Mouse (Mus musculus) limb, embryonic 10.5 days (tissue): Measurements from ENCODE around the gene Gm853. TPM values are rescaled to one million over a fixed set of nuclear protein-coding genes. Genes with fewer than 3 reads are reported as not detected.
"Not testable (repeated sequence)": the region's sequence is repeated elsewhere in the genome, so short reads cannot be mapped to it uniquely, and the experiment has no call there.

Source experiments
- DNase-seq: peaks from one replicate; pipeline ENCODE4 v3.0.0-alpha.2; 2017; ENCODE audit warnings: low spot score
- H3K27ac ChIP-seq: fragments of 300-500 bp; sonication (generic); 2 replicates; pipeline ENCODE4 v1.5.1; 2016; ENCODE audit warnings: mild to moderate bottlenecking
- H3K27me3 ChIP-seq: fragments of 300-500 bp; sonication (generic); 2 replicates; pipeline ENCODE4 v1.6.1; 2016; ENCODE audit warnings: low read depth, mild to moderate bottlenecking; ENCODE audit not compliant: poor library complexity, severe bottlenecking
- H3K36me3 ChIP-seq: fragments of 300-500 bp; sonication (generic); 2 replicates; pipeline ENCODE4 v1.6.1; 2016; ENCODE audit warnings: mild to moderate bottlenecking, moderate library complexity
- H3K4me1 ChIP-seq: fragments of 300-500 bp; sonication (generic); 2 replicates; pipeline ENCODE4 v1.6.1; 2016
- H3K4me3 ChIP-seq: fragments of 300-500 bp; sonication (generic); 2 replicates; pipeline ENCODE4 v1.5.1; 2016; ENCODE audit warnings: mild to moderate bottlenecking, moderate library complexity
- H3K9me3 ChIP-seq: fragments of 300-500 bp; sonication (generic); replicated peaks from 2 replicates; pipeline ENCODE4 v1.6.1; 2016; ENCODE audit warnings: mild to moderate bottlenecking
- WGBS: fragments of 180-500 bp; shearing (Covaris S2); methylation state at CpG from one replicate; pipeline ENCODE4 v1.1.7; 2016; 5-methylcytosine and 5-hydroxymethylcytosine counted together
- polyA plus RNA-seq: library from polyadenylated mRNA; unstranded; fragments of >200 nt; fragmentation: Nextera tagmentation; extraction: Ambion mirVana; gene quantifications from 2 replicates; pipeline ENCODE4 v1.2.1, GENCODE M21; 2016

Gm853 gene
- polyA plus RNA-seq, 1 experiment from 2014 or later: not detected

GRCm38 (mm10) chr4:130248636-130249035, 26.4 kb upstream of the Gm853 start:
- no peaks in the 10 kb centered on the region for H3K9me3 ChIP-seq
- no peak overlapping the region for H3K4me3 ChIP-seq
- 70% methylated on average over 3 of the region's 3 CpGs for WGBS
- H3K36me3 ChIP-seq: peaks cover 10% of the 10 kb centered on the region; the same call in 1 of the 2 replicates
- no peak overlapping the region for H3K27ac ChIP-seq
- DNase-seq: no peak
- H3K27me3 ChIP-seq: no peaks in the 10 kb centered on the region
- peaks cover 15% of the 10 kb centered on the region for H3K4me1 ChIP-seq

GRCm38 (mm10) chr4:130246132-130246531, 23.9 kb upstream of the Gm853 start:
- H3K4me3 ChIP-seq: no peak overlapping the region
- no peaks in the 10 kb centered on the region for H3K27me3 ChIP-seq
- H3K9me3 ChIP-seq: no peaks in the 10 kb centered on the region
- no peaks in the 10 kb centered on the region for H3K36me3 ChIP-seq
- H3K4me1 ChIP-seq: peaks cover 1% of the 10 kb centered on the region
- no peak overlapping the region for H3K27ac ChIP-seq
- DNase-seq: peak; percentile 86
- 4% methylated on average over 6 of the region's 6 CpGs for WGBS

GRCm38 (mm10) chr4:130244749-130245148, 22.5 kb upstream of the Gm853 start:
- Histone ChIP-seq H3K36me3 (no peaks in the 10 kb centered on the region), H3K9me3 (no peaks in the 10 kb centered on the region), H3K27me3 (no peaks in the 10 kb centered on the region), H3K4me1 (no peaks in the 10 kb centered on the region), H3K27ac (no peak overlapping the region), H3K4me3 (no peak overlapping the region)
- no peak for DNase-seq
- 77% methylated on average over 8 of the region's 8 CpGs for WGBS

- H3K4me3 ChIP-seq, H3K27ac ChIP-seq, DNase-seq, H3K4me1 ChIP-seq, H3K36me3 ChIP-seq, H3K9me3 ChIP-seq, H3K27me3 ChIP-seq: not testable (repeated sequence)
- 77% methylated on average over 1 of the region's 1 CpGs for WGBS
Measured at GRCm38 (mm10) chr4:130243621-130244020, 21.4 kb upstream of the Gm853 start.

GRCm38 (mm10) chr4:130242956-130243355, 20.8 kb upstream of the Gm853 start:
- Histone ChIP-seq H3K4me1 (no peaks in the 10 kb centered on the region), H3K27ac (no peak overlapping the region), H3K27me3 (no peaks in the 10 kb centered on the region), H3K4me3 (no peak overlapping the region), H3K36me3 (no peaks in the 10 kb centered on the region), H3K9me3 (no peaks in the 10 kb centered on the region)
- 93% methylated on average over 5 of the region's 5 CpGs for WGBS
- DNase-seq: no peak

- WGBS: 41% methylated on average over 5 of the region's 5 CpGs
- no peak for DNase-seq
- Histone ChIP-seq H3K4me1 (no peaks in the 10 kb centered on the region), H3K9me3 (no peaks in the 10 kb centered on the region), H3K36me3 (no peaks in the 10 kb centered on the region), H3K27ac (no peak overlapping the region), H3K27me3 (no peaks in the 10 kb centered on the region), H3K4me3 (no peak overlapping the region)
Measured at GRCm38 (mm10) chr4:130240695-130241094, 18.5 kb upstream of the Gm853 start.

GRCm38 (mm10) chr4:130237607-130238006, 15.4 kb upstream of the Gm853 start:
- Histone ChIP-seq H3K4me1 (no peaks in the 10 kb centered on the region), H3K27ac (no peak overlapping the region), H3K27me3 (no peaks in the 10 kb centered on the region), H3K36me3 (no peaks in the 10 kb centered on the region), H3K9me3 (0 out of 2 replicates have a peak, but pooled peaks cover 2% of the 10 kb centered on the region), H3K4me3 (no peak overlapping the region)
- WGBS: 91% methylated on average over 4 of the region's 4 CpGs
- DNase-seq: no peak

GRCm38 (mm10) chr4:130236361-130236760, 14.2 kb upstream of the Gm853 start:
- Histone ChIP-seq H3K27ac (no peak overlapping the region), H3K27me3 (no peaks in the 10 kb centered on the region), H3K4me1 (no peaks in the 10 kb centered on the region), H3K36me3 (no peaks in the 10 kb centered on the region), H3K9me3 (0 out of 2 replicates have a peak, but pooled peaks cover 2% of the 10 kb centered on the region), H3K4me3 (no peak overlapping the region)
- no peak for DNase-seq
- WGBS: 30% methylated on average over 8 of the region's 8 CpGs

- Histone ChIP-seq H3K36me3 (no peaks in the 10 kb centered on the region), H3K27me3 (0 out of 2 replicates have a peak, but pooled peaks cover under 1% of the 10 kb centered on the region), H3K4me3 (no peak overlapping the region), H3K9me3 (no peaks in the 10 kb centered on the region), H3K4me1 (no peaks in the 10 kb centered on the region), H3K27ac (no peak overlapping the region)
- no peak for DNase-seq
Measured at GRCm38 (mm10) chr4:130224071-130224470, 1.9 kb upstream of the Gm853 start.

GRCm38 (mm10) chr4:130220176-130220575, 2.0 kb downstream of the Gm853 start:
- Histone ChIP-seq H3K36me3 (no peaks in the 10 kb centered on the region), H3K27ac (no peak overlapping the region), H3K27me3 (0 out of 2 replicates have a peak, but pooled peaks cover 4% of the 10 kb centered on the region), H3K9me3 (no peaks in the 10 kb centered on the region), H3K4me1 (no peaks in the 10 kb centered on the region), H3K4me3 (no peak overlapping the region)
- 79% methylated on average over 9 of the region's 9 CpGs for WGBS
- no peak for DNase-seq

- Histone ChIP-seq H3K27me3 (0 out of 2 replicates have a peak, but pooled peaks cover 4% of the 10 kb centered on the region), H3K4me3 (no peak overlapping the region), H3K36me3 (no peaks in the 10 kb centered on the region), H3K27ac (no peak overlapping the region), H3K9me3 (no peaks in the 10 kb centered on the region), H3K4me1 (0 out of 2 replicates have a peak, but pooled peaks cover 2% of the 10 kb centered on the region)
- 90% methylated on average over 8 of the region's 8 CpGs for WGBS
- DNase-seq: no peak
Measured at GRCm38 (mm10) chr4:130215392-130215791, 6.8 kb downstream of the Gm853 start.

- 78% methylated on average over 10 of the region's 10 CpGs for WGBS
- 0 out of 2 replicates have a peak, but pooled peaks cover under 1% of the 10 kb centered on the region for H3K27me3 ChIP-seq
- H3K27ac ChIP-seq: no peak overlapping the region
- H3K36me3 ChIP-seq: no peaks in the 10 kb centered on the region
- H3K4me3 ChIP-seq: no peak overlapping the region
- DNase-seq: no peak
- no peaks in the 10 kb centered on the region for H3K9me3 ChIP-seq
- 0 out of 2 replicates have a peak, but pooled peaks cover 2% of the 10 kb centered on the region for H3K4me1 ChIP-seq
Measured at GRCm38 (mm10) chr4:130213857-130214256, 8.3 kb downstream of the Gm853 start.

- DNase-seq: no peak
- no peaks in the 10 kb centered on the region for H3K27me3 ChIP-seq
- H3K27ac ChIP-seq: no peak overlapping the region
- no peak overlapping the region for H3K4me3 ChIP-seq
- H3K9me3 ChIP-seq: no peaks in the 10 kb centered on the region
- 89% methylated on average over 4 of the region's 4 CpGs for WGBS
- 0 out of 2 replicates have a peak, but pooled peaks cover 2% of the 10 kb centered on the region for H3K4me1 ChIP-seq
- no peaks in the 10 kb centered on the region for H3K36me3 ChIP-seq
Measured at GRCm38 (mm10) chr4:130213197-130213596, 9.0 kb downstream of the Gm853 start.

- DNase-seq: no peak
- 80% methylated on average over 7 of the region's 7 CpGs for WGBS
- Histone ChIP-seq H3K4me1 (0 out of 2 replicates have a peak, but pooled peaks cover 2% of the 10 kb centered on the region), H3K9me3 (no peaks in the 10 kb centered on the region), H3K4me3 (no peak overlapping the region), H3K27ac (no peak overlapping the region), H3K27me3 (no peaks in the 10 kb centered on the region), H3K36me3 (no peaks in the 10 kb centered on the region)
Measured at GRCm38 (mm10) chr4:130212421-130212820, 9.8 kb downstream of the Gm853 start.
